Mouse (Mus musculus): ENCODE results near the gene Samsn1.
"Not testable (repeated sequence)": the region's sequence is repeated elsewhere in the genome, so short reads cannot be mapped to it uniquely, and the experiment has no call there.

Samsn1 gene

DNA sequence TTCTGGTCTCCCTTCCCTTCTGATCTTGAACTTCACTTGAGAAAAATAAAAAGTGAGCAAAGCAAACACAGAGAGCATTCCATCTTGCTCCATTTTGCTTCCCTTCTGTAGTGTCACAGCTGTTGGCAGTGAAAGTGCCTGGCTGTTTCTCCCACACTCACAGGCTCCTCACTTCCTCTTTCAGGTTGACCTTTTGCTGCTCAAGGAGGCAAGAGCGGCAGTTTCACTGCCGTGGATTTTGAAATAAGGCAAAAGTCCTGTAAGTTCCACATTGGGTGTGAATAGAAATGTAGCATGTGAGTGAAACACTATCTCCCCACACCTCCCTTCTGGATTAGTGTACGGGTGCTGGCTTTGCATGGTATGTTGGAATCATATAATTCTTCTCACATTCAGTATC, 144.9 kb downstream of the Samsn1 start:
- DNase-seq (ENCODE audit: low spot score in 2 of 2): no peak

GRCm38 (mm10) chr16:75875896-75876295, 146.2 kb downstream of the Samsn1 start:
- no peak for DNase-seq (ENCODE audit: low spot score in 2 of 2)

GRCm38 (mm10) chr16:75874508-75874907, 147.6 kb downstream of the Samsn1 start:
- DNase-seq (ENCODE audit: low spot score in 2 of 2): no peak

GRCm38 (mm10) chr16:75872241-75872640, 149.8 kb downstream of the Samsn1 start:
- DNase-seq (ENCODE audit: low spot score in 2 of 2): no peak

DNA sequence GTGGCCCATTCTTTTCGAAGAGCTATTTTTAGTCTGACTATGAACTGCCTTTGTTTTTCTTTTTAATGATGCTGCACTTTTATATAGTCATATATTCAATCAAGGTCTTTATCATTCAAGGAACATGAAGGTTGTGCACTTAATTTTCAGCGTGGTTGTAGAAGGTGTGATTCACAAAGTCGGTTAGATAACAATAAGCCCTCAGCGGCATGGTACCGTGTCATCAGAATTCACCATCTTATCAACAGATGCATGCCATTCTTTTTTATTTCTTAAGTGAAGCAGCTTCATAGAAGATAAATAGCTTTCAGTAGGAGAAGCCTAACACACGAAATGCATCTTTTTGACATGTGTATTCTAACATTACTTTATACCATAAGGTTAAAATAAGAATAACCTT, 154.7 kb downstream of the Samsn1 start:
- DNase-seq (ENCODE audit: low spot score in 2 of 2): no peak

- DNase-seq (ENCODE audit: low spot score in 2 of 2): no peak
Observed at GRCm38 (mm10) chr16:75865505-75865904, 156.6 kb downstream of the Samsn1 start.

DNA sequence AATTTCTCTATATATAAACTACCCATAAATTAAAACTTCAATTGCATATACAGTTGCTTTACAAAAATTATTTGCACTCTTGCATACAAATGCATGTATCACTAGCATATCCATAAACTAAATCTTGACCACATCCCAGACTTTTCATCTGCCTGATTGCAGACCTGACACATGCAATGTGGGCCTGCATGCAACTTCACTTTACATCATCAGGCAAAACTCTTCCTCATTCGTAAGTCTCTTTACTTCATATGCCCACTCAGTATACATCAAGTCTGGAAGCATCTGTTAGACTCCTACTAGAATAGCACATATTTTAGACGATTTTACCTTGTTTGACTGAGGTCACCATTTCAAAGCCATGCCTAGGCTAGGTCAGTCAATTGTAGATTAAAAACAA, 157.4 kb downstream of the Samsn1 start:
- no peak for DNase-seq (ENCODE audit: low spot score in 2 of 2)

DNA sequence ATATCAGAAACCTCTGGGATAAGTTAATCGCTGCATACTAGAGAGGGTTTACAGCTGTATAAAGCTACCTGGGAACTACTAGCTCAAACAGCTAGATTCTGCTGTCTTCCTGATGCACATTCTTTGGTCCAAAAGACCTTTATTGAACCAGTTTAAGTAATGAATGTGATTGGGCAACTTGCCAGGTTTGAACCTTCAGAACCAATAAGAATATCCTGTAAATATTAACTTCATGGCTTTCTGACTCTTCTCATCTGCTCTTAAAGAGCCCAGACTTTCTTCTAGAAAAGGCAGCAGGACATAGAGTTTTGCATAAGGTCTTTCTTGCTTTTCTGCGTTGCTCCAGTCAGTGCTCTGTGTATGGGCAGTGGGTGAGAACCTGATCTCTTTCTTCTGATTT, 165.7 kb downstream of the Samsn1 start:
- DNase-seq (ENCODE audit: low spot score in 2 of 2): no peak

GRCm38 (mm10) chr16:75855402-75855801, 166.7 kb downstream of the Samsn1 start:
- no peak for DNase-seq (ENCODE audit: low spot score in 2 of 2)

DNA sequence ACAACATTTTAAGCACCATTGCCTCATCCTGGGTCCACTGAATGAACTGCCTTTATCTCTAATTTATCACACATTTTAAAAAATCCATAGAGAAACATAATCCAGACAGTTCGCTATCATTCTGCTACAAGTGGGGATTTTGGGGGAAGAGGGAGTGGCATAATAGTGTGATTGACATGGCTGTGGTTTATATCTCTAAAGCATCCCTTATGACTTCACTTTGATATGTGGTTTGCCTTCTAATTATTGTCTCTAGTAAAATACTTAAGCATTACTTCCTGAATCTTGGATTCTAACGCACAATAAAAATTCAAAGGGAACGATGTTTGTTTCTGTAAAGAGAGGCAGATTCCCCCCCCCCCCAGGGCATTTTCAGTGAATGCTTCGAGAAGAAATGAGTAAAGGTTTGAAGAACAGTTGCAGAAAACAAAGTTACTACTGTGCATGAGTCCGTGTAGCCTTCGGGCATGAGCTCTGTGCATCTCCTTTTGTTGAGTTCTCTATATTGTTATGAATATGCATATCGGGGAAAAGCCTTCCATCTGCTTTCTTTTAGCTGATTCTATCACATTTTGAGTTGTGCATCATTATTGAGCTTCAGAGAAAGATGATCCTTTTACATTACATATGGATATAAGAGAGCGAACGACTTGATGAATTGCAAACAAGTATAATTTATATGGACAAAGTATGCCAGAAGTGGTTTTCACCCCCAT, 168.4 kb downstream of the Samsn1 start:
- DNase-seq (ENCODE audit: low spot score in 2 of 2): no peak

- no peak for DNase-seq (ENCODE audit: low spot score in 2 of 2)
Observed at GRCm38 (mm10) chr16:75852485-75852884, 169.6 kb downstream of the Samsn1 start.

DNA sequence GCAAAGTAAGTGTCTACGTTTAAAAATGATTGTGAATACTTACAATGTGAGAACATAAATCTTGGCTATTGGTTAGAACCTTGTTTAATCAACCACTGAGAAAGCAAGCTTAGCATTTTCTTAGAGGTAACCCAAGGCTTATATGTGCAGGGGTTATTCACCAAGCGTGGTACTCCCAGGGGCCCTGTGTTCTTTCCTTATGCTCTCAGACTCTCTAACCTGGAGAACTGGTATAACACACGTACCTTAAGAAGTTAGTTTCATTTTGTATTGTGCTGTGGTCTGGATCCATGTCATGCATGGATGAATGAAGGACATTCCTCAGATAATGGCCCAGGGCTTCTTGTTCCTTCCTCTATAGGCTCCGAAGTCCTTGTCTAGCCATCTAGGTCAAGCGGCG, 173.0 kb downstream of the Samsn1 start:
- DNase-seq (ENCODE audit: low spot score in 2 of 2): no peak

DNA sequence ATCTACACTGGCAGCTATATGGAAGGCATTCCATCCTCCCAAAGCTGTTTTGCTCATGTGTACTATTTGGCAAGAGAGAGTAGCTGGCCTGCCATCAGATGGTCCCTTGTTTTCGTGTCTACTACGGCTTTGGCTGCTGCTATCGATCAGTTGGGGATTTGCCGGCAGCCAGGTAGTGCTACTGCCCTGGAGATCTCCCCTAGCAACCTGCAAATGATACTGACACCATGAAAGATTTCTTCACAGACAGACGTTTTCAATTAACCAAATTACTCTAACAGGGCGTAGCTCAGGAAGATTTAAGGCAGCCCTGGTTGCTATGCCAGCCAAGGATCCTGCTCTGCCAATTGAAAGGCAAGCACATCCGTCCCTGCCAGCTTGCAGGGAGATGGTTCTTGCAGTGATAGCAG, 178.4 kb downstream of the Samsn1 start:
- DNase-seq (ENCODE audit: low spot score in 2 of 2): peak in 1 of 2 experiments; percentile 2

DNA sequence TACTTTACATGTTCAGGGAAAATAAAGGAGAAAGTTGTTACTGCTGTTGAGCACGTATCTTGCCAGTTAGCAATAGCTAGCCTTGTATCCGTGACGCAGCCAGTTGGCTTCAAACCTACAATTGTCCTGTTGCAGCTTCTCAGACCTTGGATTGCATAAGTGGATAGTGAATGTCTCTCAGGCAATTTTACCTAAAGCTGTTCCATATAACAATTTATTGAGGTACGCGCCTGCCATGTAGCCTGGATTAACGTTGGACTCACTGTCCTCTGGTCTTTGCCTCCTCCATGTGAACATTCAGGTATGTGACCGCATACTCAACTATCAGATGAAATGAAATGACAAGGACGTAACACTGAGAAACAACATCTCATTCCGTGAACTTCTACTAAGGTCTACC, 179.1 kb downstream of the Samsn1 start:
- DNase-seq (ENCODE audit: low spot score in 2 of 2): no peak

DNA sequence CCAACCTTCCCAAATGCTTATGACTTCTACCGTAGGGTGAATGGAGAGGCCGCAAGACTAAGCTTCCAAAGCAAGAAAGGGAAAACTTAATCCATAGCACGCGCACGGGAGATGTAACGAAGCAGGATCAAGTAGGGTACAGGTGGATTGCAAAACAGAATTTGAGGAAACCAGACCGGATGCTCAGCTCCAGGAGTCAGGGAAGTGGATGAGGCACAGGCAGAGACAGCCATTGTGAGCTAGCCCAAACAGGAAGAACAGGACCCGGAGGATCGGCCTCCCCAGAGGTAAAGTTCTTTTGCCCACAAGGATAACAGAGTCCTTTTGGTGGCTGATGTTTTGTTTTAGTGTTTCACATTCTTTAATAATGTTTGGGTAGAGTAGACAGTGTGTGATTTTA, 179.5 kb downstream of the Samsn1 start:
- no peak for DNase-seq (ENCODE audit: low spot score in 2 of 2)

GRCm38 (mm10) chr16:75837728-75838451, 184.2 kb downstream of the Samsn1 start:
- DNase-seq (ENCODE audit: low spot score in 2 of 2): no peak

DNA sequence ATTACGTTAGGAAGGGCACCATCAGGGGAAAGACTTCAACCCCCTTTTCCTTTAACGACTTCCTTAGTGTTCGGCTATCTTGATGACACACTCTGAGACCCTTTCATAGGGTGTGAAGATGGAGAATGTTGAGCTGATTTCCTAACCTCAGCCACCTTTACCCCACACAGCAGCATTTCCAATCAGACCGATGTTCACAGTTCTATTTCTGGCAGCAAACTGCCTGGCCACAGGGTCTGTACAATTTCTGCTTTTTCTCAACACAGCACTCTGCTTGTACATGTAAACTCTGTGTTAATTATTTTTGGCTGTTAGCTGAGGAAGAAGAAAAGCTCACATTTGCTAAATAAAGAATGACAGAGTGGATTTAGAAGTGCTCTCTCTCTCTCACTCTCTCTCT, 190.7 kb downstream of the Samsn1 start:
- DNase-seq (ENCODE audit: low spot score in 2 of 2): no peak

DNA sequence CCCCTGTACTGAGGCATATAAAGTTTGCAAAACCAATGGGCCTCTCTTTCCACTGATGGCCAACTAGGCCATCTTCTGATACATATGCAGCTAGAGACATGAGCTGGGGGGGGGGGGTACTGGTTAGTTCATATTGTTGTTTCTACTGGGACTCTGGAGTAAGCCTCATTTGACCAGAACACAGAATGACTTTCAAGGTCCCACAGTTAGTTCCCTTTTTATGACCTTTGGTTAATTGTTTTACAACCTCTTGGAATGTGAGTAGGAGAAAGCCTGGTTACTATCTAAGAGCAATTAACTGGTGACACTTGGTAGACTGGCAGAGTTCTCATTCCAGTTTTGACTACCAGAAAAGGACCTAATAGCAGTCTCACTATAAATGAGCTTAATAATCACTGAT, 195.1 kb downstream of the Samsn1 start:
- not testable (repeated sequence) for DNase-seq (ENCODE audit: low spot score in 2 of 2)

GRCm38 (mm10) chr16:75826498-75826897, 195.6 kb downstream of the Samsn1 start:
- no peak for DNase-seq (ENCODE audit: low spot score in 2 of 2)

GRCm38 (mm10) chr16:75823226-75823625, 198.9 kb downstream of the Samsn1 start:
- DNase-seq (ENCODE audit: low spot score in 2 of 2): no peak

DNA sequence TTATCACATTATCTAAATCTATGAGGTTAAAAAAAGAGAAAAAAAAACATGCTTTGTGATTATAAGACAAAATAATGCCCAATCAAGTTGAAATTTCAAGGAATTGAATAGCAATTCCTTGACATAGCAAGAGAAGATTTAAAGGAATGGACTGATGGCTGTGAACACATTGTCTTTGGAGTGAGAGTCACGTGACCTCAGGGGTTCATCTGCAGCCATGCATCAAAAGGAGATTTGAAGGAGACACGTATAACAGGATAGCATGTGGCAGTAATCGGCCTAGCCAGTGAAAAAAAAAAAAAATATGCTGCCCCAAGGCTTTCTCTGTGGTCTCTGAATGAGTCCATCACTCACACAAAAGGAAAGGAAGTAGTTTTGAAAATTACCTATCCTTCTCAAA, 201.1 kb downstream of the Samsn1 start:
- DNase-seq (ENCODE audit: low spot score in 2 of 2): no peak

Data from right cerebral cortex, postnatal 36 days (tissue).